Mouse (Mus musculus): ENCODE data around the gene 2010315B03Rik.
A peak's percentile ranks its signal among the peaks of the same experiment; 100 is the strongest.

2010315B03Rik gene

DNA sequence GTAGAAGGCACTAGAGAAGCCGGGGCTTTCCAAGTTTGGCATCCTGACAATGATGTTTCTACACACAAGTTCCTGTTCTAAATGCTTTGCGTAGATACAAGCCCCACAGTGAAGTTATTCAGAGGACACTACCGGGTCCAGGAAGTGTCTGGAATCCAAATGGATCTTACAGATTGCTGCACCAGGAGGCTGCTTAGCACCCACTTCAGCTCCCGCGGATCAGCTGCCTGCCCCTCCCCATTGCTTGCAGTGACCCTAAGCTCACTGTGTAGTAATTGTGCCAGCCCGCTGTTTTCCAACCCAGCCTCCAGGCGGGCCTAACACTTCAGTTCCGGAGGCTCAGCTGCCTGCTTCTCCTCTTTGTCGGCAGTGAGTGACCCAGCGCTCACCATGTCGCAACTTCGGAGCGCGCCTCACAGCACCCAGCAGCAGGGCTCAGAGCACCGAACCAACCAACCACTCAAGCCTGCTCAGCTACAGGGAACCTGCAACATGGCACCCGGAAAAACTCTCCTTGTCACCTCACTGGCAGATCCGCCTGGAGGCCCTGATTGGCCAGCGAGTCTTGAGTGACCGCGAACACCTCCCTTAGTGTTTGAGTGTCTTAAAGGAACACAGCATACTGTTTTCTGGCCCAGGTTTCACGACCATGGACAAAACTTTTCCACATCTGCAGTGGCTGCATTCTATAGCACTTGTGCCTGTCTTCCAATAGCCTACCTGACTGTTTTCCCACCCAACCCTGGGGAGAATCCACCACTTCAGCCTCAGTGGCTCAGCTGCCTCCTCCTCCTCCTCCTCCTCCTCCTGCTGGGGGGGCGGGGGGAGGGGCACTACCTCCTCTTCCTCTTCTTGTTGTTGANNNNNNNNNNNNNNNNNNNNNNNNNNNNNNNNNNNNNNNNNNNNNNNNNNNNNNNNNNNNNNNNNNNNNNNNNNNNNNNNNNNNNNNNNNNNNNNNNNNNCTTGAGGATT, at the start of gene 2010315B03Rik:
2010315B03Rik (minus strand) TSS at position 526 of the 972 bp plus-strand sequence.
- peak; percentile 93 for DNase-seq (ENCODE audit: low read depth, low spot score)

DNA sequence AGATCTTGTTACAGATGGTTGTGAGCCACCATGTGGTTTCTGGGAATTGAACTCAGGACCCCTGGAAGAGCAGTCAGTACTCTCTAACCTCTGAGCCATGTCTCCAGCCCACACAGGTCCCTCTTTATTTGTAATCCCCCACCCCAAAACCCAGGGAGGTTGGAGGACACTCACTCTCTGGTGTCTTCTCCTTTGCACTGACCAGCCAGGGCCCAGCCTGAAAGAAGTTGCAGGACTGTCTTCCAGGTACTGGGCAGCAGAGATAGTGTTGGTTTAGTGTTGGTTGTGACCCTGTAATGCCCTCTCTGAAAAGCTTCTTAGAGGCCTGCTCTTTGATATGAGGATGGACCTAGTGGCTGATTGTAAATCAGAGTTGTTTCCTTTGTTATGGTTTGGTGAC, 994 bp downstream of the 2010315B03Rik start:
- DNase-seq (ENCODE audit: low read depth, low spot score), result no peak

DNA sequence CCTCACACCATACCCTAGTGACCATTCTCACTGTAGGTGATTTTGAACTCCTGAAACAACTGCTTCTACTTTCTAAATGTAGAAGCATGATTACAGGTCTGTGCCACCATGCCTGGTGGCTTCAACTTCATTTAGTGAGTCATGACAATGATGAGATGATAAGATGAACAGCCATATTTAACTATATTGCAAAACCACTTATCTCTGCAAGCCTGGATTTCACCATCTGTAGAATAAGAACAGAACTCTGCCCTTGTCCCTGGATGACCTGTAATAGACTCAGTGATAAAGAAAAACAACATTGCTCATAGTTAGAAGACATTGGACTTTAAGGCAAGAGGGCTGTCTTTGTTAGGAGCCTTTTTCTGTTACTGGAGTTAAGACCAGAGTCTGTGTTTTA, 24.2 kb downstream of the 2010315B03Rik start:
- DNase-seq (ENCODE audit: low read depth, low spot score), result no peak

DNA sequence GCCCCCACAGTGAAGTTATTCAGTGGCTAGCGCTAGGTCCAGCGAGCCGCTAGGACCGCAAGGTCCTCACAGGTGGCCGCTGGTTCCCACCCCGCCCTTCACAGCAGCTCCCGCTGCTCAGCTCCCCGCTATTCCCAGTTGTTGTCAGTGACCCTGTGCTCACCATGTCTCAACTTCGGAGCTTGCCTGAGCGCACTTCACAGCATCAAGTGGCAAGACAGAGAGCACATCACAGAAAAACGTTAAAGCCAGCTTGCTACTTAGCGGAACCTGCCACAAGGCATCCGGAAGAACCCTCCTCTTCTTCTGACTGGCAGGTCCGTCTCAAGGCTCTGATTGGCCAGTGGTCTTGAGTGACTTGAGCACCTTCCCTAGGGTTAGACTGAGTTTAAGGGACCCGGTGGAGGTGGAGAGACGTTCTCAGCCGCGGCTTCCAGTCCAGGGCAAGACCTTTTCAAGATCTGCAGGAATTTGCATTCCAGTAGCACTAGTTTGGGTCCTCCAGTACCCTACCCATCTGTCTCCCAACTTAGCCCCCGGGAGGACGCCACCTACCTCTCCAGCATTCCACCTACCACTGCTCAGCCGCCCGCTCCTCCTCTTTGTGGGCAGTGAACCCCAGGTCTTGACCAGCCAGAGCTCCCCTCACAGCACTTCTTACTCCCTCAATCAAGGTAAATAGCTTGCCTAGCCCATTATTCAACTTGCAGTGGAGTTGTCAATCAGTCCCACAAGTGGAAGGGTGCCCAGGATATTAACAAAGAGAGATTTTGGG, 30.4 kb downstream of the 2010315B03Rik start:
- DNase-seq (ENCODE audit: low read depth, low spot score), result peak; percentile 92

DNA sequence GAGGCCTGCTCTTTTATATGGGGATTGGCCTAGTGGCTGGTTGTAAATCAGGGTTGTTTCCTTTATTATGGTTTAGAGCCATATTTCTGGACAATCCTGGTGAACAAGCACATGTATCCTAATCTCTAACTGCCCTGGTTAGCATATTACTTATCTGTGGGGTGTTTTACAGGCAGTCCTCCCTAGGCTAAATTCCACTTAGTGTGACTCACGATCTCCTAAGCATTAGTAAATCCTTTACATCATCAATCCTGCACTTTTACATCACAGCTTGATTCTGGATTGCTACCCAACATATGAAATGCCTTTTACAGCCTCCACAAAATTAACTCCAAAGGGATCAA, 31.1 kb downstream of the 2010315B03Rik start:
- peak; percentile 52 for DNase-seq (ENCODE audit: low read depth, low spot score)

DNA sequence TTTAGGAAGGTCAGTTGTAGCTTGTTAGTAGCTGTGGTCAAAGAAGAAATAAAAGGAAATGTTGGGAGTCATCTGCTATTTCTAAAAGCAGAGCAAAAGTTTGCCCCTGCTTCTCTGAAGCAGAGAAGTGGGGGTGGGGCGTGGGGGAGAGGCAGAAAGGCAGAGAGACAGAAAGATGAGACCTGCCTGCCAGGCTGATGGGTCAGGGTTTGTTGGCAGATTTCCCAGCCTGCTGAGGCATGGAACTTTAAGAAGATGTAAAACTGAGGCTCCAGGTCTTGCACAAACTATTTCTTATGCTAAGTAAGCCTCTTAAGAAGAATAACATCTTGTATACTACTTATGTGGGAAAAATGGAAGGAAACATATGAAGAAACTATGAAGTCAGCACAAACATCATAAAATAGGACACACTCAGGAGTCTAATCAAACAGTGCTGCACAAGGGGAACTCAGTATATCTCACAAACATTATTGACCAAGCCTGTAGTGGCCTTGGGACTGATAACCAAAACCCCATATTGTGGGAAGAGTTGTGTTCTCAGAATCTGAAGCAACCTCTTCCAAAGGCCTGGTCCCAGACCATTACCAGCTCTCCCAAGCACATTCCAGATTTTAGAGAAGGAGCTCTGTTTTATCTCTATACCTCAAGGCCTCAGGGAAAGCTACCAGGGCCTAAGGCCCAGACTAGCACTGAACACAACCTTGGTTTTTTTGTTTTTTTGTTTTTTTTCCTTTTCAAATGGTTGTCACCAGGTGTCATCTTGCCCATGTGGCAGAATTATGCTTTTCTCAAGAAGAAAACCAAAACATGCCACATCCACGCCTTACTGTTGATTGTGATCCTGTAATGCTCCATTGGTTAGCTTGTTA, 31.7 kb downstream of the 2010315B03Rik start:
- DNase-seq (ENCODE audit: low read depth, low spot score), result peak; percentile 34

DNA sequence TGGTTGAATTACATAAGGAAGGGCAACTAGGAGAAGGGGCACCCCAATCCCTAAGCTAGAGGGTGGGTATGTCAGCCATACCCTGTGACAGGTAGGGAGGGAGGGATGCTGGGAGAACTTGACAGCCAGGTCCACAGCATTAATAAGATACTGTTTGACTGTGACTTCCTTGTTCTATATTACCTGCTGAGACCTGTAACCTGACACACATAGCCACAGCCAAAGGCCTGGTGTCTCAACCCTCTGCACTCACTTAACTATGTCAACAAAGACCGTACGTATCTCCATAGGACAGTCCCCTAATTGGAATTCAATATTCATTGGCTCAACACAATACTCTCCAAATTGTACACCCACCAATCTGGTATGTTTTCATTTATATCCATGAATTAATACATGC, 33.2 kb downstream of the 2010315B03Rik start:
- DNase-seq (ENCODE audit: low read depth, low spot score), result no peak

DNA sequence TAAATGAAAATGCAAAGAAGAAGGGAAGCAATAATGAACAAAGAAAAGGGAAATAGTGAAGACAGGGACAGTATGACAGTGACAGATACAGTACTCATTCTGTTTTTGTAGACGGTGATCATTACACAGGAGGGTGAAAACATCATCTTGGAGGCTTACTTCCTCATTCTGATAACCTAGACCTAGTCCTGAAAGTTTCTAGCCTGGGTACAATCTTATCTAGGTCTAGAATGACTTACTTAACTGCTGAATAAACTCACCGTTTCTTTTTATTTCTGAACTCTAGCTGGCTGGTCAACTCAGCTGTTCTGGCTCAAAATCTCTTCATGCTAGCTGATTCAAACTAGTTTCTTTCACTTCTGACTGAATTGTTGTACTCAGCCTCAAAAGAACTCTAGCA, 37.4 kb downstream of the 2010315B03Rik start:
- peak; percentile 67 for DNase-seq (ENCODE audit: low read depth, low spot score)

DNA sequence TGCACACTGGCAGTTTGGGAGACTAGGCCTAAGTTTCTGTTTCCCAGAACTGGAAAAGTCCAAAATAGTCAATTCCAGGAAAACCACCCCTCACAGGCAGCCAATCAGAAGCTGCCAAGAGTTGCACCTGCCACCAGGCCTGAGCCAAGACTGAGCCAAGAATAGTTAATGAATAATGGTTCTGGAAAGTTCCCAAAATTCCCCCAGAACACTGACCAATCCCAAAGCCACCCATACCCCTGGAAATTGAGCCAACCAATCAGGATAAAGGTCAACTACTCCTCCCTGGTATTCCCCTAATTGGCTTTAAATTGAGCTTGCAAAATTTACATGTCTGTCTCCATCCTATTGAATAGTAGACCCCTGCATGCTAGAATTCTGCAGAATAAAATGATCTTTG, 39.3 kb downstream of the 2010315B03Rik start:
- DNase-seq (ENCODE audit: low read depth, low spot score), result no peak

DNA sequence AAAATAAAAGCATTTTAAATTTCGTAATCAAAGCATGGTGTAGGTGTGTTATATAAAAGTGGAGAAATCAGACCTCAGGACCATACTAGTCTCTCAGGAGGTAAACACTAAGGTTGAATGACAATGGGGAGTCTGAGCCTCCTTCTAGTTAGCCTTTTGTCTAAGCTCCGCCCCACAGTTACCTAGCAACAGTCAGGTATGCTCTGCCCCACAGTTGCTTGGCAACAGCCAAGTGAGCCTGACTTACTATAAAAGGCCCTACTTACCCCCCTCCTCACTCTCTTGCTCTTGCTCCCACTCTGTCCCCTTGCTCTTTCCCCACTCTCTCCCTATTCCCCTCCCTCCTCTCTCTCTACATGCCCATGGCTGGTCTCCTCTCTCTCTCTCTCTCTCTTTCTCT, 44.6 kb downstream of the 2010315B03Rik start:
- no peak for DNase-seq (ENCODE audit: low read depth, low spot score)

DNA sequence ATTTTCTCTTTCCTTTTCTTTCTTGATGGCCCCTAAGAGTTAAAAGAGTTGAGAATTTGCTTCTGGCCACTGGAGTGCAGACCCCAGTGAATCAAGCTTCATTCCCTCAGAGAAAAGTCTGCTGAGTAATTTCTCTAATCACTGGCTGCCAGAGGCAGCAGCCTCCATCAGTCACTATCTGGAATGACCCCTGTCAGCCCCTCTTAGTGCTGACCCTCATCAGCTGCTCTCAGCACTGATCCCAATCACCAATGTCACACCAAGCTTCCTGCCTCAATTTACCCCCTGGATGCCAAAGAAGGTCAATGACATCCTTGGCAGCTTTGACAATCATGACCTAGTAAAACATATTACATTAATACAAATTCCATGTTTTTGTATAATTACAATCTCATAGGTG, 45.0 kb downstream of the 2010315B03Rik start:
- DNase-seq (ENCODE audit: low read depth, low spot score), result no peak

DNA sequence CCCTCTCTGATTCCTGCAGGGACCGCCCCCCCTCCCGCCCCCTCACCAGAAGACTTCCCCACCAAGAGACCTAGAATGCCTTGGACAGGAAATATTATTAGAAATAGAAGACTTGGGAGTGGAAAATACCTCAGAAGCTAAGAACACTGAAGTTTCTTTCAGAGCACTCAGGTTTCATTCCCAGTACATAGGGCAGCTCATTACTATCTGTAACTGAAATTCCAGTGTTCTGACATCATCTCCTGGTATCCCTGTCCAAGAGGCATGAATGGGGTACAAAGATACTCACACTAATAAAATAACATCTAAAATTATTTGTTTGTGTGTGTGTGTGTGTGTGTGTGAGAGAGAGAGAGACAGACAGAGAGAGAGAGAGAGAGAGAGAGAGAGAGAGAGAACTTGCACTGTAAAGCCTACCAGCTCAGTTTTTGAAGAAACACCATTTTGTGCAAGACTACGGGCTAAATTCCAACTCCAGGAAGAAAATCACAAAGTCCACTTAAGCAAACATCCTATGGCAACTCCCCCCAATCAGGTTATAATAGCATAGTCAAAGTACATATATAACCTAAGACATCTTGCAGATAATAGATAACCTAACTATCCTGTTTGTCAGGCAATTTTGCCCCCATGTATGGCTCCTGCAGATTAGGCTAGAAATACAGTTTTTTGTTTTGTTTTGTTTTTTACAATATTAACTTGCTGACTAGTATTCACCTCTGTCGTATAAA, 49.3 kb downstream of the 2010315B03Rik start:
- no peak for DNase-seq (ENCODE audit: low read depth, low spot score)

DNA sequence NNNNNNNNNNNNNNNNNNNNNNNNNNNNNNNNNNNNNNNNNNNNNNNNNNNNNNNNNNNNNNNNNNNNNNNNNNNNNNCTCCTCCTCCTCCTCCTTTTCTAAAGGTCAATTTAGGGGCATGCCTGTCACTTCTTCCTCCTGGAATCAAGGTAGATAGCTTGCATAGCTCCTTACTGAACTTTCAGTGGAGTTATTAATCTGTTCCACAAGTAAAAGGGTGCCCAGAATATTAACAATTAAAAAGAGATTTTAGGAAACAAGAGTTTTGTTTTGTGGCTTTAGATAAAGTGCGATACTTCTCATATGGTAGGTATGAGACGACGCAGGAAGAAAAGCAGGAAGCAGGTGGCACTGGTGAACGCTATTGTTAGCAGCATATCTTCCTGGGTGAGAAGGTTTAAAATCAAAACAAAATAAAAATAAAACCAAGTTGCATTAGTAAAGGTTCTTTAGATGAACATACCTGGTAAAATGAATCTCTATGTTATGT, 54.4 kb downstream of the 2010315B03Rik start:
- peak; percentile 70 for DNase-seq (ENCODE audit: low read depth, low spot score)

DNA sequence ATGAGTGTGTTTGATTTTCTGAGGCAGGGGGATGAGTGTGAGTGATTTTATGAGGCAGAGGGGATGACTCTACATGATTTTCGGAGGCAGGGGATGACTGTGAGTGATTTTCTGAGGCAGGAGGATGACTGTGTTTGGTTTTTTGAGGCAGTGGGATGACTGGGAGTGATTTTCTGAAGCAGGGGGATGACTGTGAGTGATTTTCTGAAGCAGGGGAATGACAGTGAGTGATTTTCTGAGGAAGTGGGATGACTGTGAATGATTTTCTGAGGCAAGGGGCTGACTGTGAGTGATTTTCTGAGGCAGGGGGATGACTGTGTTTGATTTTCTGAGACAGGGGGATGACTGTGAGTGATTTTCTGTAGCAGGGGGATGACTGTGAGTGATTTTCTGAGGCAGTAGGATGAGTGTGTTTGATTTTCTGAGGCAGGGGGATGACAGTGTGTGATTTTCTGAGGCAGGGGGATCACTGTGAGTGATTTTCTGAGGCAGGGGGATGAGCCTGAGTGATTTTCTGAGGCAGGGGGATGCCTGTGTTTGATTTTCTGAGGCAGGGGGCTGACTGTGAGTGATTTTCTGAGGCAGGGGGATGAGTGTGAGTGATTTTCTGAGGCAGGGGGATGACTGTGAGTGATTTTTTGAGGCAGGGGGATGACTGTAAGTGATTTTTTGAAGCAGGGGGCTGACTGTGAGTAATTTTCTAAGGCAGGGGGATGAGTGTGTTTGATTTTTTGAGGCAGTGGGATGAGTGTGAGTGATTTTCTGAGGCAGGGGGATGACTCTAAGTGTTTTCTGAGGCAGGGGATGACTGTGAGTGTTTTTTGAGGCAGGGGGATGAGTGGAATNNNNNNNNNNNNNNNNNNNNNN, 55.1 kb downstream of the 2010315B03Rik start:
- DNase-seq (ENCODE audit: low read depth, low spot score), result peak; percentile 73

DNA sequence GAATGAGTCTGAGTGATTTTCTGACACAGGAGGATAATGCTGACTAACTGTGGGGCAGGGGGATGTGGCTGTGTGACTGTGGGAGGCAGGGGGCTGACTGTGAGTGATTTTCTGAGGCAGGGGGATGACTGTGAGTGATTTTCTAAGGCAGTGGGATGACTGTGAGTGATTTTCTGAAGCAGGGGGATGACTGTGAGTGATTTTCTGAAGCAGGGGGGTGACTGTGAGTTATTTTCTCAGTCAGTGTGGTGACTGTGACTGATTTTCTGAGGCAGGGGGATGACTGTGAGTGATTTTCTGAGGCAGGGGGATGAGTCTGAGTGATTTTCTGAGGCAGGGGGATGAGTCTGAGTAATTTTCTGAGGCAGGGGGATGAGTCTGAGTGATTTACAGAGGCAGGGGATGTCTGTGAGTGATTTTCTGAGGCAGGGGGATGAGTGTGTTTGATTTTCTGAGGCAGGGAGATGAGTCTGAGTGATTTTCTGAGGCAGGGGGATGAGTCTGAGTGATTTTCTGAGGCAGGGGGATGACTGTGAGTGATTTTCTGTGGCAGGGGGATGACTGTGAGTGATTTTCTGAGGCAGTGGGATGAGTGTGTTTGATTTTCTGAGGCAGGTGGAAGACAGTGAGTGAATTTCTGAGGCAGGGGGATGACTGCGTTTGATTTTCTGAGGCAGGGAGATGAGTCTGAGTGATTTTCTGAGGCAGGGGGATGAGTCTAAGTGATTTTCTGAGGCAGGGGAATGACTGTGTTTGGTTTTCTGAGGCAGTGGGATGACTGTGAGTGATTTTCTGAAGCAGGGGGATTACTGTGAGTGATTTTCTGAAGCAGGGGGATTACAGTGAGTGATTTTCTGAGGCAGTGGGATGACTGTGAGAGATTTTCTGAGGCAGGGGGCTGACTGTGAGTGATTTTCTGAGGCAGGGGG, 56.0 kb downstream of the 2010315B03Rik start:
- peak; percentile 47 for DNase-seq (ENCODE audit: low read depth, low spot score)

DNA sequence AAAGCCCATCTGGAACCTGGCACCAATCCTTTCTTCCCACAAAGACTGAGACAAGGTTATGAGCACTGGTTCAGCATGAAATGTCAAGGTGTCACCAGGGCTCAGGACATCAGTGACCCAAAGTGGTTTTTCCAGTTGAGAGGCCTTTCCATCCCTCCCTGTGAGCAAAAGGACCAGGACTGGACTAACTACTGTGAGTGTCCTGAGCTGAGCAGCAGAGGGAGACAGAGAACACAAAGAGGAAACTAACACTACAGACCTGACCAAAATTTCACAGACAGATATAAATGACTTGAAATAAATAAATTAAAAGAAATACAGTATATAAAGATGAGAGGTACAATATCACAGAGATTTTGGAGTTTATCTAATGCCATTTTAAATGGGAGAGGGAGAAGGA, 61.1 kb downstream of the 2010315B03Rik start:
- peak; percentile 49 for DNase-seq (ENCODE audit: low read depth, low spot score)

All from A20 (cell line).